In the genomic region with DNA sequence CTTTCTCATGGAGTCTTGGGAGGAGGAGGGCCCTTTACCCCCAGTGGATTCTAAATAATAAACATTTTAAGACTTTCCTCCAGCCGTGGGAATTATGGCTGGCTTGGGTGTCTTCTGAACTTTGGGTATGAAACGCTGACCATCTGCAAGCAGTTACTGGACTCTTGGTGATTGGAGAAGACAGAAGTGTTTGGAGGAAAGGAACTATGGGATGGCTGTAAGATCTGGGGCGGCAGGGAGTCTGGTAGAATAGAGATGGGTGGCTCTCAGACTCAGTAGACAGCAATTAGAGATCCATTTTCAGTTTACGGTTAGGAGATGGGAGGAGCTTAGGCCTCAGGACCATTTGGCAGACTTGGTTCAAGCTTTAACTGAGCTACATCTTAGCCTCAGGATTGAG, we compare ENCODE assay signal across 26 mouse cellular contexts.
DNase-seq lines count a peak whose midpoint lies in the region; ATAC-seq and TF ChIP-seq lines count a peak whose summit lies in the region.
"Had no signal": no experiment of that assay in that cellular context is flagged by ENCODE, and none has a peak within 500 bp of the region (broad histone marks: within the 10 kb centered on the region; RNA-seq: fewer than 3 reads in every experiment).

No protein-coding gene starts in this region.

- ATAC-seq in hindbrain, postnatal 0 days, result no peak
- no peak for ATAC-seq in kidney, postnatal 0 days (replicated peaks; ENCODE audit: low FRiP score, low read depth)
- no peak for ATAC-seq in intestine, embryonic 15.5 days
- ATAC-seq: forebrain, embryonic 15.5 days; liver, embryonic 12.5 days; liver, postnatal 0 days; lung, postnatal 0 days; midbrain, embryonic 15.5 days had no signal

- H3K4me3 ChIP-seq in hindbrain, embryonic 10.5 days, result no peak overlapping the region
- no peak overlapping the region for H3K4me3 ChIP-seq in hindbrain, postnatal 0 days (ENCODE audit: low read length)
- H3K4me3 ChIP-seq in kidney, postnatal 0 days (replicated peaks; ENCODE audit: low read depth, low read length), result no peak overlapping the region
- H3K4me3 ChIP-seq in brown adipose tissue, adult 24 weeks (ENCODE audit: insufficient read depth, low read depth, low read length), result no peak overlapping the region
- no peak overlapping the region for H3K4me3 ChIP-seq in cortical plate, adult 2 months (ENCODE audit: insufficient read depth, low read length)
- no peak overlapping the region for H3K4me3 ChIP-seq in intestine, embryonic 15.5 days (replicated peaks)
- H3K4me3 ChIP-seq: embryonic facial prominence, embryonic 13.5 days; forebrain, embryonic 10.5 days; forebrain, embryonic 15.5 days; hindbrain, embryonic 15.5 days; liver, embryonic 12.5 days; midbrain, embryonic 15.5 days had no signal

- no peaks in the 10 kb centered on the region for H3K9me3 ChIP-seq in hindbrain, embryonic 10.5 days
- no peaks in the 10 kb centered on the region for H3K9me3 ChIP-seq in hindbrain, postnatal 0 days (ENCODE audit: low read length)
- H3K9me3 ChIP-seq in kidney, postnatal 0 days (replicated peaks; ENCODE audit: low read length), result no peaks in the 10 kb centered on the region
- H3K9me3 ChIP-seq in intestine, embryonic 15.5 days, result no peaks in the 10 kb centered on the region
- H3K9me3 ChIP-seq: embryonic facial prominence, embryonic 13.5 days; forebrain, embryonic 10.5 days; forebrain, embryonic 15.5 days; hindbrain, embryonic 15.5 days; liver, embryonic 12.5 days; midbrain, embryonic 15.5 days had no signal

- TF ChIP-seq CTCF in hindbrain, postnatal 0 days (IDR thresholded peaks at IDR 0.05; ENCODE audit: low read depth), result no peak
- no peak for TF ChIP-seq CTCF in kidney, postnatal 0 days (IDR thresholded peaks at IDR 0.05; ENCODE audit: low read depth)
- no peak for TF ChIP-seq CTCF in cortical plate, adult 2 months (IDR thresholded peaks at IDR 0.05; ENCODE audit: extremely low read depth, insufficient read depth, low read length)

- H3K27ac ChIP-seq in hindbrain, embryonic 10.5 days, result peak overlapping the region; percentile 35; the same call in 1 of the 2 replicates
- no peak overlapping the region for H3K27ac ChIP-seq in hindbrain, postnatal 0 days
- no peak overlapping the region for H3K27ac ChIP-seq in kidney, postnatal 0 days
- H3K27ac ChIP-seq in brown adipose tissue, adult 24 weeks (replicated peaks; ENCODE audit: low read depth, low read length), result peak overlapping the region; percentile 68
- peak overlapping the region; percentile 57; the same call in 1 of the 2 replicates for H3K27ac ChIP-seq in cortical plate, adult 2 months (ENCODE audit: insufficient read depth, low read length)
- H3K27ac ChIP-seq in intestine, embryonic 15.5 days, result no peak overlapping the region
- H3K27ac ChIP-seq: embryonic facial prominence, embryonic 13.5 days; forebrain, embryonic 10.5 days; forebrain, embryonic 15.5 days; hindbrain, embryonic 15.5 days; liver, embryonic 12.5 days; macrophage; midbrain, embryonic 15.5 days had no signal

- no peaks in the 10 kb centered on the region; the same call in 1 of the 2 replicates for H3K27me3 ChIP-seq in hindbrain, embryonic 10.5 days (ENCODE audit: insufficient read depth, poor library complexity, severe bottlenecking)
- no peaks in the 10 kb centered on the region for H3K27me3 ChIP-seq in hindbrain, postnatal 0 days (ENCODE audit: insufficient read depth, low read length)
- no peaks in the 10 kb centered on the region for H3K27me3 ChIP-seq in kidney, postnatal 0 days (ENCODE audit: insufficient read depth, low read length)
- H3K27me3 ChIP-seq in intestine, embryonic 15.5 days (replicated peaks), result no peaks in the 10 kb centered on the region
- H3K27me3 ChIP-seq: embryonic facial prominence, embryonic 13.5 days; hindbrain, embryonic 15.5 days; liver, embryonic 12.5 days; midbrain, embryonic 15.5 days had no signal

- no peak overlapping the region for H3K4me2 ChIP-seq in hindbrain, postnatal 0 days (ENCODE audit: low read depth, low read length)
- no peak overlapping the region for H3K4me2 ChIP-seq in kidney, postnatal 0 days (ENCODE audit: low read length)
- H3K4me2 ChIP-seq in intestine, embryonic 15.5 days (replicated peaks), result no peak overlapping the region
- H3K4me2 ChIP-seq: embryonic facial prominence, embryonic 13.5 days; forebrain, embryonic 15.5 days; hindbrain, embryonic 15.5 days; liver, embryonic 12.5 days; midbrain, embryonic 15.5 days had no signal

- peaks cover 54% of the 10 kb centered on the region for H3K4me1 ChIP-seq in hindbrain, embryonic 10.5 days (replicated peaks)
- peaks cover 12% of the 10 kb centered on the region for H3K4me1 ChIP-seq in hindbrain, postnatal 0 days (ENCODE audit: insufficient read depth, low read length)
- H3K4me1 ChIP-seq in kidney, postnatal 0 days (replicated peaks; ENCODE audit: insufficient read depth, low read length), result peaks cover 14% of the 10 kb centered on the region
- H3K4me1 ChIP-seq in brown adipose tissue, adult 24 weeks (ENCODE audit: control insufficient read depth, insufficient read depth, insufficient read length, low read length), result peaks cover 45% of the 10 kb centered on the region
- H3K4me1 ChIP-seq in cortical plate, adult 2 months (ENCODE audit: control insufficient read depth, insufficient read depth, low read length), result no peaks in the 10 kb centered on the region; the same call in 1 of the 2 replicates
- 0 out of 2 replicates have a peak, but pooled peaks cover 5% of the 10 kb centered on the region for H3K4me1 ChIP-seq in intestine, embryonic 15.5 days (replicated peaks)
- H3K4me1 ChIP-seq: liver, embryonic 12.5 days had no signal

- no peak for DNase-seq in hindbrain, embryonic 10.5 days (ENCODE audit: low spot score)
- DNase-seq in hindbrain, postnatal 0 days (ENCODE audit: low spot score), result no peak
- DNase-seq in kidney, postnatal 0 days (ENCODE audit: low spot score), result peak; percentile 83
- DNase-seq in kidney, postnatal 36 days, result no peak
- DNase-seq: adrenal gland, postnatal 25 days; B cell, adult 2 months; cerebellum, adult 18-20 months; cerebellum, postnatal 10 days; heart, postnatal 36 days; kidney, adult 8-10 months; layer of hippocampus, adult 9-11 months; liver, postnatal 0 days; right cerebral cortex, adult 18-20 months; spleen, adult 18-20 months; thymus, postnatal 4 days had no signal

- TF ChIP-seq POLR2A in cortical plate, adult 2 months (IDR thresholded peaks at IDR 0.05; ENCODE audit: extremely low read depth, insufficient read depth, low read length), result no peak

- no peaks in the 10 kb centered on the region for H3K36me3 ChIP-seq in hindbrain, embryonic 10.5 days
- no peaks in the 10 kb centered on the region for H3K36me3 ChIP-seq in hindbrain, postnatal 0 days (ENCODE audit: insufficient read depth, low read length)
- H3K36me3 ChIP-seq in kidney, postnatal 0 days (ENCODE audit: insufficient read depth, low read length), result no peaks in the 10 kb centered on the region
- H3K36me3 ChIP-seq in intestine, embryonic 15.5 days, result no peaks in the 10 kb centered on the region
- H3K36me3 ChIP-seq: embryonic facial prominence, embryonic 13.5 days; forebrain, embryonic 10.5 days; forebrain, embryonic 15.5 days; hindbrain, embryonic 15.5 days; liver, embryonic 12.5 days; midbrain, embryonic 15.5 days had no signal

- no peak overlapping the region for H3K9ac ChIP-seq in hindbrain, postnatal 0 days (replicated peaks; ENCODE audit: low read length)
- no peak overlapping the region for H3K9ac ChIP-seq in kidney, postnatal 0 days (ENCODE audit: low read depth, low read length)
- H3K9ac ChIP-seq in intestine, embryonic 15.5 days, result no peak overlapping the region
- H3K9ac ChIP-seq: embryonic facial prominence, embryonic 13.5 days; forebrain, embryonic 15.5 days; hindbrain, embryonic 15.5 days; liver, embryonic 12.5 days; liver, postnatal 0 days; midbrain, embryonic 15.5 days had no signal

- 71% methylated on average over 4 of the region's 4 CpGs for WGBS in hindbrain, embryonic 10.5 days
- 81% methylated on average over 4 of the region's 4 CpGs for WGBS in hindbrain, postnatal 0 days
- 51% methylated on average over 4 of the region's 4 CpGs for WGBS in kidney, postnatal 0 days
- WGBS in intestine, embryonic 15.5 days, result 56% methylated on average over 4 of the region's 4 CpGs

Comparison
In these comparisons a context has a peak if more than half of its experiments do, and no peak if none do; other contexts are left out.
1. H3K27ac ChIP-seq: peak in hindbrain, embryonic 10.5 days (single experiment), brown adipose tissue, adult 24 weeks (single experiment) and cortical plate, adult 2 months (single experiment); none in hindbrain, postnatal 0 days (single experiment), kidney, postnatal 0 days (single experiment) and intestine, embryonic 15.5 days (single experiment).